In genomic region chr10:44721670-44722069, GRCm38 (mm10) we compare ENCODE assay signal across 21 mouse cellular contexts.
DNase-seq lines count a peak whose midpoint lies in the region; ATAC-seq and TF ChIP-seq lines count a peak whose summit lies in the region.
"Had no signal": no experiment of that assay in that cellular context is flagged by ENCODE, and none has a peak within 500 bp of the region (broad histone marks: within the 10 kb centered on the region; RNA-seq: fewer than 3 reads in every experiment).

No protein-coding gene starts in this region.

- H3K79me2 ChIP-seq in heart, adult 2 months (replicated peaks; ENCODE audit: control insufficient read depth, insufficient read depth, low read length), result no peaks in the 10 kb centered on the region

- TF ChIP-seq CTCF in heart, adult 2 months (IDR thresholded peaks at IDR 0.05), result no peak
- TF ChIP-seq CTCF in liver, postnatal 0 days (IDR thresholded peaks at IDR 0.05; ENCODE audit: low read depth), result no peak

- H3K27me3 ChIP-seq in heart, adult 2 months (ENCODE audit: control insufficient read depth, insufficient read depth, low read length), result no peaks in the 10 kb centered on the region
- H3K27me3 ChIP-seq in liver, postnatal 0 days (ENCODE audit: insufficient read depth, low read length), result no peaks in the 10 kb centered on the region
- H3K27me3 ChIP-seq: embryonic facial prominence, embryonic 12.5 days; forebrain, embryonic 13.5 days; forebrain, embryonic 15.5 days had no signal

- intact Hi-C loops in heart, adult 2 months (cut with DNase I), result no loop called here

- WGBS in heart, adult 2 months, result 79% methylated on average over 10 of the region's 10 CpGs
- 76% methylated on average over 10 of the region's 10 CpGs for WGBS in liver, postnatal 0 days (ENCODE audit: insufficient replicate concordance)

- ATAC-seq in liver, postnatal 0 days, result no peak
- ATAC-seq: CD4-positive, CD25-positive, alpha-beta regulatory T cell, adult 4 months; forebrain, embryonic 13.5 days; forebrain, embryonic 15.5 days; forebrain, postnatal 0 days had no signal

- in situ Hi-C loops in ES-E14 (cut with MboI; ENCODE audit: low sequenced_read_pairs in 2 of 2, unreplicated experiment in 2 of 2), result no loop called here

- H3K27ac ChIP-seq in heart, adult 2 months, result no peak overlapping the region
- H3K27ac ChIP-seq in ES-E14 (ENCODE audit: insufficient read depth, low read depth, low read length, poor library complexity, severe bottlenecking), result no peak overlapping the region
- H3K27ac ChIP-seq in liver, postnatal 0 days (ENCODE audit: low read depth), result no peak overlapping the region
- H3K27ac ChIP-seq: embryonic facial prominence, embryonic 10.5 days; embryonic facial prominence, embryonic 12.5 days; forebrain, embryonic 13.5 days; forebrain, embryonic 15.5 days had no signal

- peak; percentile 70 for DNase-seq in heart, adult 11 months
- no peak for DNase-seq in heart, adult 2 months
- DNase-seq in ES-E14 (ENCODE audit: low read depth, low spot score), result peak; percentile 22
- peak; percentile 64 for DNase-seq in ZHBTc4 (ENCODE audit: low read depth, low spot score)
- no peak for DNase-seq in liver, postnatal 0 days
- DNase-seq in urinary bladder, postnatal 4 days (ENCODE audit: low spot score in 2 of 2), result no peak
- DNase-seq: adrenal gland, adult 2 months; adrenal gland, postnatal 10 days; adrenal gland, postnatal 25 days; B cell, adult 2 months; cerebellum, adult 11-12 months; cerebellum, adult 2 months; cerebellum, adult 9-10 months; cerebellum, postnatal 10 days; cerebellum, postnatal 25 days; forebrain, postnatal 0 days had no signal

- H3K9me3 ChIP-seq in ES-E14 (ENCODE audit: control insufficient read depth, insufficient read depth, low read depth, low read length), result no peaks in the 10 kb centered on the region
- H3K9me3 ChIP-seq in liver, postnatal 0 days (ENCODE audit: low read length), result no peaks in the 10 kb centered on the region
- H3K9me3 ChIP-seq: embryonic facial prominence, embryonic 10.5 days; embryonic facial prominence, embryonic 12.5 days; forebrain, embryonic 13.5 days; forebrain, embryonic 15.5 days had no signal

- TF ChIP-seq POLR2A in heart, adult 2 months (IDR thresholded peaks at IDR 0.05; ENCODE audit: insufficient read depth, low read depth, low read length), result no peak

- no peaks in the 10 kb centered on the region for H3K36me3 ChIP-seq in heart, adult 2 months (ENCODE audit: control insufficient read depth, insufficient read depth, low read length)
- H3K36me3 ChIP-seq in ES-E14 (ENCODE audit: control insufficient read depth, insufficient read depth, low read length, poor library complexity, severe bottlenecking), result no peaks in the 10 kb centered on the region
- H3K36me3 ChIP-seq in liver, postnatal 0 days (replicated peaks; ENCODE audit: insufficient read depth, low read length), result no peaks in the 10 kb centered on the region
- H3K36me3 ChIP-seq: embryonic facial prominence, embryonic 10.5 days; embryonic facial prominence, embryonic 12.5 days; forebrain, embryonic 15.5 days had no signal

- H3K4me3 ChIP-seq in heart, adult 2 months, result no peak overlapping the region
- H3K4me3 ChIP-seq in ES-E14 (ENCODE audit: insufficient read depth in 1 of 2, low read depth in 1 of 2, low read length in 2 of 2, poor library complexity in 1 of 2, severe bottlenecking in 1 of 2), result no peak overlapping the region
- H3K4me3 ChIP-seq in liver, postnatal 0 days (ENCODE audit: low read depth, low read length), result no peak overlapping the region
- H3K4me3 ChIP-seq: embryonic facial prominence, embryonic 10.5 days; embryonic facial prominence, embryonic 12.5 days; forebrain, embryonic 13.5 days; forebrain, embryonic 15.5 days had no signal

- H3K9ac ChIP-seq in heart, adult 2 months (ENCODE audit: low read depth, low read length), result no peak overlapping the region
- no peak overlapping the region for H3K9ac ChIP-seq in ES-E14 (ENCODE audit: insufficient read depth, low read depth, low read length, poor library complexity, severe bottlenecking)
- no peak overlapping the region for H3K9ac ChIP-seq in liver, postnatal 0 days (replicated peaks)
- H3K9ac ChIP-seq: embryonic facial prominence, embryonic 12.5 days; forebrain, embryonic 13.5 days; forebrain, embryonic 15.5 days; forebrain, postnatal 0 days had no signal

- H3K4me1 ChIP-seq in heart, adult 2 months (ENCODE audit: control insufficient read depth, insufficient read depth, low read length), result no peaks in the 10 kb centered on the region
- peaks cover 6 to 10% of the 10 kb centered on the region in 2 experiments; a peak in 2 of 4 replicates for H3K4me1 ChIP-seq in ES-E14 (ENCODE audit: control insufficient read depth in 2 of 2, insufficient read depth in 2 of 2, low read length in 2 of 2, poor library complexity in 1 of 2)
- H3K4me1 ChIP-seq in liver, postnatal 0 days (ENCODE audit: insufficient read depth), result no peaks in the 10 kb centered on the region
- H3K4me1 ChIP-seq: embryonic facial prominence, embryonic 10.5 days; embryonic facial prominence, embryonic 12.5 days; forebrain, embryonic 13.5 days; forebrain, embryonic 15.5 days had no signal

- TF ChIP-seq EP300 in heart, adult 2 months (IDR thresholded peaks at IDR 0.05; ENCODE audit: insufficient read depth, low read depth, low read length), result no peak
- no peak for TF ChIP-seq EP300 in liver, postnatal 0 days (IDR thresholded peaks at IDR 0.05; ENCODE audit: low read depth)

- H3K4me2 ChIP-seq in liver, postnatal 0 days (ENCODE audit: low read depth, low read length), result no peak overlapping the region
- H3K4me2 ChIP-seq: embryonic facial prominence, embryonic 12.5 days; forebrain, embryonic 13.5 days; forebrain, embryonic 15.5 days had no signal

TF ChIP-seq in ES-E14, 5 proteins besides CTCF, POLR2A, EP300 and RAD21:
- TF ChIP-seq CHD2 (IDR thresholded peaks at IDR 0.05; ENCODE audit: low read depth, low read length) (no peak), ZC3H11A (IDR thresholded peaks at IDR 0.05; ENCODE audit: borderline replicate concordance, low read depth, low read length) (no peak), ZNF384 (IDR thresholded peaks at IDR 0.05; ENCODE audit: low read depth, low read length) (no peak), MAFK (IDR thresholded peaks at IDR 0.05; ENCODE audit: insufficient read depth, low read depth, low read length) (no peak)
TF ChIP-seq in ES-E14: peak in this region for 0.

Comparison
In these comparisons a context has a peak if more than half of its experiments do, and no peak if none do; other contexts are left out.
1. DNase-seq: peak in heart, adult 11 months (single experiment), ES-E14 (single experiment) and ZHBTc4 (single experiment); none in heart, adult 2 months (0 of 2), liver, postnatal 0 days (single experiment) and urinary bladder, postnatal 4 days (0 of 2).